Mouse (Mus musculus) heart, adult 2 months (tissue): Measurements from ENCODE around the gene Pcbp4.

Experiments used
- CTCF ChIP-seq: fragments of 200-600 bp; IDR thresholded peaks from 2 replicates; pipeline ENCODE4 v1.8.1; 2022; ENCODE audit warnings: antibody characterized with exemption, mild to moderate bottlenecking, moderate library complexity
- POLR2A ChIP-seq: fragments of 200-500 bp; IDR thresholded peaks from 2 replicates; pipeline ENCODE4 v1.6.1; 2011; ENCODE audit warnings: mild to moderate bottlenecking, low read depth, low read length, control low read depth; ENCODE audit not compliant: insufficient read depth

DNA sequence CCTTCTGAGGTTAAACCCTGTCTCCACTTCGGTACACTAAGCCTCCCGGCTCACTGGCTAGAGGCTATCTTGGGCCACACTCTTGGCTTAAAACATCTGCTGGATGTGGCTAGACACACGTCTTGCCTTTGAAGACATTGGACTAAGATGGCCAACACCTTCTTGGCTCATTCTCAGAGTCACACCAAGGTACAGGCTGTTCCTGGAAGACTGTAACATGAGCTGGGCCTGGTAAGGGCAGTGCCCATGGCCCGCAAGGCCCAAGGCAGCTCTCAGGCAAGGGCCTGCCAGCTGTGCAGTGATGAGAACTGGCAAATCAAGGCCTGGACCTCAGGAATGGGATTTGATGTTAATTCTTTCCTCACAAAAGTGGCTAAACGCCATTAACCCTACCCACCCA lies 39.5 kb upstream of the Pcbp4 start:
- no peak for TF ChIP-seq CTCF
- TF ChIP-seq POLR2A = no peak
